Mouse (Mus musculus): ENCODE data around the gene Zfp827. TPM values are rescaled to one million over a fixed set of nuclear protein-coding genes. Genes with fewer than 3 reads are reported as not detected.

Zfp827 gene
- polyA plus RNA-seq, 1 experiment from 2014 or later, result 4.5 TPM

GRCm38 (mm10) chr8:79208691-79209640 lies 180.7 kb downstream of the Zfp827 start:
- no peaks in the 10 kb centered on the region for H3K27me3 ChIP-seq (ENCODE audit: insufficient read depth, low read length)
- peak overlapping the region; percentile 87 for H3K27ac ChIP-seq
- WGBS, result 11% methylated on average over 15 of the region's 15 CpGs
- no peaks in the 10 kb centered on the region for H3K9me3 ChIP-seq (replicated peaks; ENCODE audit: low read length)
- ATAC-seq (replicated peaks; ENCODE audit: low FRiP score, low read depth) (peak; percentile 87), DNase-seq (ENCODE audit: low spot score) (peak; percentile 85)
- H3K36me3 ChIP-seq (ENCODE audit: insufficient read depth, low read length), result no peaks in the 10 kb centered on the region
- peak overlapping the region; percentile 62 for H3K9ac ChIP-seq (ENCODE audit: low read depth, low read length)
- no peak for TF ChIP-seq CTCF (IDR thresholded peaks at IDR 0.05; ENCODE audit: low read depth)
- peak overlapping the region; percentile 73 for H3K4me2 ChIP-seq (ENCODE audit: low read length)
- H3K4me3 ChIP-seq (replicated peaks; ENCODE audit: low read depth, low read length), result 0 out of 2 replicates have a peak overlapping the region, but pooled peaks have one; percentile 14
- peaks cover 25% of the 10 kb centered on the region for H3K4me1 ChIP-seq (replicated peaks; ENCODE audit: insufficient read depth, low read length)

GRCm38 (mm10) chr8:79209641-79210358 lies 181.6 kb downstream of the Zfp827 start:
- Histone ChIP-seq H3K27me3 (ENCODE audit: insufficient read depth, low read length) (no peaks in the 10 kb centered on the region), H3K27ac (peak overlapping the region; percentile 87), H3K9ac (ENCODE audit: low read depth, low read length) (peak overlapping the region; percentile 62), H3K4me3 (replicated peaks; ENCODE audit: low read depth, low read length) (peak overlapping the region; percentile 29), H3K36me3 (ENCODE audit: insufficient read depth, low read length) (no peaks in the 10 kb centered on the region), H3K4me2 (ENCODE audit: low read length) (peak overlapping the region; percentile 73), H3K9me3 (replicated peaks; ENCODE audit: low read length) (no peaks in the 10 kb centered on the region), H3K4me1 (replicated peaks; ENCODE audit: insufficient read depth, low read length) (peaks cover 25% of the 10 kb centered on the region)
- ATAC-seq (replicated peaks; ENCODE audit: low FRiP score, low read depth) (peak; percentile 60), DNase-seq (ENCODE audit: low spot score) (peak; percentile 72)
- 8% methylated on average over 27 of the region's 27 CpGs for WGBS
- no peak for TF ChIP-seq CTCF (IDR thresholded peaks at IDR 0.05; ENCODE audit: low read depth)

- H3K4me2 ChIP-seq (ENCODE audit: low read length), result no peak overlapping the region
- no peak for DNase-seq (ENCODE audit: low spot score)
- H3K9me3 ChIP-seq (replicated peaks; ENCODE audit: low read length), result no peaks in the 10 kb centered on the region
- H3K27me3 ChIP-seq (ENCODE audit: insufficient read depth, low read length), result no peaks in the 10 kb centered on the region
- H3K4me1 ChIP-seq (replicated peaks; ENCODE audit: insufficient read depth, low read length), result peaks cover 25% of the 10 kb centered on the region
- no peak overlapping the region for H3K9ac ChIP-seq (ENCODE audit: low read depth, low read length)
- no peak overlapping the region for H3K27ac ChIP-seq
- TF ChIP-seq CTCF (IDR thresholded peaks at IDR 0.05; ENCODE audit: low read depth), result no peak
- WGBS, result 54% methylated on average over 9 of the region's 9 CpGs
- ATAC-seq (replicated peaks; ENCODE audit: low FRiP score, low read depth), result no peak
- no peak overlapping the region for H3K4me3 ChIP-seq (replicated peaks; ENCODE audit: low read depth, low read length)
- no peaks in the 10 kb centered on the region for H3K36me3 ChIP-seq (ENCODE audit: insufficient read depth, low read length)
Observed at GRCm38 (mm10) chr8:79211630-79212029, 183.4 kb downstream of the Zfp827 start.

- H3K9me3 ChIP-seq (replicated peaks; ENCODE audit: low read length), result no peaks in the 10 kb centered on the region
- H3K36me3 ChIP-seq (ENCODE audit: insufficient read depth, low read length), result no peaks in the 10 kb centered on the region
- no peak overlapping the region for H3K4me3 ChIP-seq (replicated peaks; ENCODE audit: low read depth, low read length)
- H3K4me1 ChIP-seq (replicated peaks; ENCODE audit: insufficient read depth, low read length), result no peaks in the 10 kb centered on the region; the same call in 1 of the 2 replicates
- no peak for TF ChIP-seq CTCF (IDR thresholded peaks at IDR 0.05; ENCODE audit: low read depth)
- H3K27me3 ChIP-seq (ENCODE audit: insufficient read depth, low read length), result no peaks in the 10 kb centered on the region
- ATAC-seq (replicated peaks; ENCODE audit: low FRiP score, low read depth) (no peak), DNase-seq (ENCODE audit: low spot score) (no peak)
- no peak overlapping the region for H3K4me2 ChIP-seq (ENCODE audit: low read length)
- WGBS, result 51% methylated on average over 5 of the region's 5 CpGs
- no peak overlapping the region for H3K9ac ChIP-seq (ENCODE audit: low read depth, low read length)
- H3K27ac ChIP-seq, result no peak overlapping the region
Observed at GRCm38 (mm10) chr8:79222106-79222751, 194.0 kb downstream of the Zfp827 start.

GRCm38 (mm10) chr8:79222752-79223141 lies 194.5 kb downstream of the Zfp827 start:
- TF ChIP-seq CTCF (IDR thresholded peaks at IDR 0.05; ENCODE audit: low read depth), result no peak
- ATAC-seq (replicated peaks; ENCODE audit: low FRiP score, low read depth), result no peak
- no peaks in the 10 kb centered on the region for H3K9me3 ChIP-seq (replicated peaks; ENCODE audit: low read length)
- 57% methylated on average over 5 of the region's 5 CpGs for WGBS
- no peaks in the 10 kb centered on the region for H3K36me3 ChIP-seq (ENCODE audit: insufficient read depth, low read length)
- no peak overlapping the region for H3K4me2 ChIP-seq (ENCODE audit: low read length)
- no peak overlapping the region for H3K27ac ChIP-seq
- no peaks in the 10 kb centered on the region for H3K27me3 ChIP-seq (ENCODE audit: insufficient read depth, low read length)
- H3K9ac ChIP-seq (ENCODE audit: low read depth, low read length), result no peak overlapping the region
- no peaks in the 10 kb centered on the region; the same call in 1 of the 2 replicates for H3K4me1 ChIP-seq (replicated peaks; ENCODE audit: insufficient read depth, low read length)
- H3K4me3 ChIP-seq (replicated peaks; ENCODE audit: low read depth, low read length), result no peak overlapping the region
- no peak for DNase-seq (ENCODE audit: low spot score)

GRCm38 (mm10) chr8:79224363-79224762 lies 196.1 kb downstream of the Zfp827 start:
- Histone ChIP-seq H3K4me3 (replicated peaks; ENCODE audit: low read depth, low read length) (no peak overlapping the region), H3K4me2 (ENCODE audit: low read length) (no peak overlapping the region), H3K36me3 (ENCODE audit: insufficient read depth, low read length) (no peaks in the 10 kb centered on the region), H3K4me1 (replicated peaks; ENCODE audit: insufficient read depth, low read length) (no peaks in the 10 kb centered on the region; the same call in 1 of the 2 replicates), H3K27me3 (ENCODE audit: insufficient read depth, low read length) (no peaks in the 10 kb centered on the region), H3K9me3 (replicated peaks; ENCODE audit: low read length) (no peaks in the 10 kb centered on the region), H3K9ac (ENCODE audit: low read depth, low read length) (no peak overlapping the region), H3K27ac (no peak overlapping the region)
- no peak for TF ChIP-seq CTCF (IDR thresholded peaks at IDR 0.05; ENCODE audit: low read depth)
- no peak for DNase-seq (ENCODE audit: low spot score)
- 94% methylated on average over 9 of the region's 9 CpGs for WGBS
- ATAC-seq (replicated peaks; ENCODE audit: low FRiP score, low read depth), result no peak

Measured in kidney, postnatal 0 days (tissue).